Mouse (Mus musculus): ENCODE measurements around the gene Cenpm. TPM values are rescaled to one million over a fixed set of nuclear protein-coding genes. Genes with fewer than 3 reads are reported as not detected.

Cenpm gene
- polyA plus RNA-seq, 1 experiment from 2014 or later = 24.0 TPM

GRCm38 (mm10) chr15:82274593-82274926 lies 30.0 kb upstream of the Cenpm start, which contains the start of gene Sept3:
Gene Sept3 (plus strand): TSS chr15:82274893.
- no peaks in the 10 kb centered on the region for H3K9me3 ChIP-seq (ENCODE audit: control insufficient read depth, low read length)
- no peak for ATAC-seq
- peaks cover 6% of the 10 kb centered on the region for H3K36me3 ChIP-seq (ENCODE audit: control insufficient read depth, insufficient read depth, low read length)
- H3K4me2 ChIP-seq (ENCODE audit: low read length) = peak within 1 kb of the TSS; percentile 67
- H3K4me3 ChIP-seq (ENCODE audit: low read length) = peak within 1 kb of the TSS; percentile 84
- H3K27ac ChIP-seq (ENCODE audit: low read depth, low read length) = peak within 1 kb of the TSS; percentile 96
- 26% methylated on average over 6 of the region's 6 CpGs for WGBS
- H3K4me1 ChIP-seq (ENCODE audit: control insufficient read depth, insufficient read depth, low read depth, low read length) = peaks cover 31% of the 10 kb centered on the region
- peak within 1 kb of the TSS; percentile 92 for H3K9ac ChIP-seq (ENCODE audit: low read depth, low read length)
- no peaks in the 10 kb centered on the region for H3K27me3 ChIP-seq (replicated peaks; ENCODE audit: control insufficient read depth, insufficient read depth, low read length)

DNA sequence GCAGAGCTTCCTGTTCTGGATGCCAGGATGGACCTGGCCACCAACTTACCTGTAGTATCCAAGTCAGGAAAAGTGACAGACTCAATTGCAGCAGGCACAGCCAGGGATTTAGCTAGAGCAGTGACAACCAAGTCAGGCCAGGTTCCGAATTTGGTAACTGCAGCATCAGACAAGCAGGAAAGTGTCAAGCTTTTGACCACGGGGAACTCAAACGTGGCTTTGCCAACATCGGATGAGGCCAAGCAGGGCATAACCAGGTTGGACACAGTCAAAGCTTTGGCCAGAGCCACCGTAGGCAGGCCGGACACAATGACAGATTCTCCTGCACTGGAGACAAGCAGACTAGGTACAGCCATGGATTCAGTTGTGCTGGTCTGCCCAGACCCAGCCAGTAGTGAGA lies 27.7 kb upstream of the Cenpm start:
- Histone ChIP-seq H3K9me3 (ENCODE audit: control insufficient read depth, low read length) (no peaks in the 10 kb centered on the region), H3K9ac (ENCODE audit: low read depth, low read length) (no peak overlapping the region), H3K4me1 (ENCODE audit: control insufficient read depth, insufficient read depth, low read depth, low read length) (peaks cover 26% of the 10 kb centered on the region), H3K4me3 (ENCODE audit: low read length) (no peak overlapping the region), H3K36me3 (ENCODE audit: control insufficient read depth, insufficient read depth, low read length) (no peaks in the 10 kb centered on the region), H3K4me2 (ENCODE audit: low read length) (no peak overlapping the region), H3K27ac (ENCODE audit: low read depth, low read length) (no peak overlapping the region), H3K27me3 (replicated peaks; ENCODE audit: control insufficient read depth, insufficient read depth, low read length) (no peaks in the 10 kb centered on the region)
- WGBS = 77% methylated on average over 6 of the region's 6 CpGs
- ATAC-seq = no peak

DNA sequence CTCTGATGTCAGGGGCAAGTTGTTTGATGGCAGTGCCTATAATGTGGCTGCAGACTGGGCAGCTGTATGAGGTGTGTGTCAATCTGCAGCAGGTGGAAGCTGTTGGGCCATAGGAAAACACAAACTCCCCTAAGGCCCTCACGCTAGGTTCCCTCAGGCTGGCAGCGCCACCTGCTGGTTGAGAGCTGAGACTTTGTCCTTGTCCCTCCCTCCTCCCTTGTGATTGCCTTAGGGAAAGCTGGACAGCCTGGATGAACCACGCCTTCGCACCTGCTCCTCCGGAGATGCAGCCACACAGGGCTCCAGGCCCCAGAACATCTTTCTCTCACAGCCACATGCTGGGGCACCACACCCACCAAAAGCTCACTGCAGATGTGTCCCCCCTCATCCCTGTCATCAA lies 26.7 kb upstream of the Cenpm start:
- H3K27ac ChIP-seq (ENCODE audit: low read depth, low read length) = no peak overlapping the region

DNA sequence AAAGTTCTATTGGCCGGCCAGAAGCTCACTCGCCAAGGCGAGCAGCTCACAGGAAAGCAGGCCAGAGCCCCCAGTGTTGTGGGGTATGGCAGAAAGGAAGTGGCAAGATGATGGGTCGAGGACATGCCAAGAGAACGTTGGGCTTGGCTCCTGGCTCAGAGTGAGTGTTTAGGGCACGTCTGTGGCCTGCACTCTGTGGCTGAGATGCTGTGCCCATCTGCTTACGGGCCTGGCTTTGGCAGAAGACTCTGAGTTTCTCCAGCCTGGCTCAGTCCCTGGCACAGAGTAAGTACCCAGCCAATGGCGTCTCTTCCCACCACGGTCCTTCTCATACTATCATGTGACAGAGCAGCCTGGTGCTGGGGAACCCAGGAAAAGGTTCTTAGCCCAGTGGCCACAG lies 24.2 kb upstream of the Cenpm start:
- no peak overlapping the region for H3K4me2 ChIP-seq (ENCODE audit: low read length)
- no peaks in the 10 kb centered on the region for H3K27me3 ChIP-seq (replicated peaks; ENCODE audit: control insufficient read depth, insufficient read depth, low read length)
- 0 out of 2 replicates have a peak, but pooled peaks have one; percentile 31 for ATAC-seq
- H3K4me3 ChIP-seq (ENCODE audit: low read length) = no peak overlapping the region
- H3K4me1 ChIP-seq (ENCODE audit: control insufficient read depth, insufficient read depth, low read depth, low read length) = peaks cover 15% of the 10 kb centered on the region
- H3K27ac ChIP-seq (ENCODE audit: low read depth, low read length) = peak overlapping the region; percentile 51; the same call in 1 of the 2 replicates
- no peaks in the 10 kb centered on the region for H3K9me3 ChIP-seq (ENCODE audit: control insufficient read depth, low read length)
- no peak overlapping the region for H3K9ac ChIP-seq (ENCODE audit: low read depth, low read length)
- WGBS = 68% methylated on average over 9 of the region's 9 CpGs
- H3K36me3 ChIP-seq (ENCODE audit: control insufficient read depth, insufficient read depth, low read length) = no peaks in the 10 kb centered on the region

More for the DNA sequence above, 26.7 kb upstream of the Cenpm start:
- Histone ChIP-seq H3K4me2 (ENCODE audit: low read length) (no peak overlapping the region), H3K9ac (ENCODE audit: low read depth, low read length) (no peak overlapping the region), H3K36me3 (ENCODE audit: control insufficient read depth, insufficient read depth, low read length) (no peaks in the 10 kb centered on the region), H3K4me1 (ENCODE audit: control insufficient read depth, insufficient read depth, low read depth, low read length) (peaks cover 15% of the 10 kb centered on the region), H3K4me3 (ENCODE audit: low read length) (no peak overlapping the region), H3K9me3 (ENCODE audit: control insufficient read depth, low read length) (no peaks in the 10 kb centered on the region), H3K27me3 (replicated peaks; ENCODE audit: control insufficient read depth, insufficient read depth, low read length) (no peaks in the 10 kb centered on the region)
- WGBS = 1% methylated on average over 5 of the region's 5 CpGs
- no peak for ATAC-seq

DNA sequence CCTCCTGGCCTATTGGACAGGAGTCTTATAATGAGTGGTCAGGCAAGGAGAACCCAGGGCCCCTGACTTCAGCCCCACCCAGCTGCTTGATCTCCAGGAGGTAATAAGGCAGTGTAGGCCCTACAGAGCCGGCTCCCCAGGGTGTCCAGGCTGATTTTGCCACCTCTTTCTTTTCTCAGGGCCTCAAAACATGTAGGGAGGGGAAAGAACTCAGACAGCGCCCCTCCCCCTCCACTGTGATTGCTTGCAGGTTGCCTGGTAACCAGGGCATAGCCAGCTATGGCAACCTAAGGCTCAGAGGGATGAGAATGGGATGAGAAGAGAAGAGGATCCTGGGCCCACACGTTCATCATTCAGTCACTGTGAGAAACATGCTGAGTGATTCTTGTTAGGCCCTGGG lies 23.6 kb upstream of the Cenpm start:
- Histone ChIP-seq H3K4me2 (ENCODE audit: low read length) (no peak overlapping the region), H3K9me3 (ENCODE audit: control insufficient read depth, low read length) (no peaks in the 10 kb centered on the region), H3K27me3 (replicated peaks; ENCODE audit: control insufficient read depth, insufficient read depth, low read length) (no peaks in the 10 kb centered on the region), H3K36me3 (ENCODE audit: control insufficient read depth, insufficient read depth, low read length) (no peaks in the 10 kb centered on the region), H3K9ac (ENCODE audit: low read depth, low read length) (no peak overlapping the region), H3K4me3 (ENCODE audit: low read length) (no peak overlapping the region), H3K4me1 (ENCODE audit: control insufficient read depth, insufficient read depth, low read depth, low read length) (peaks cover 15% of the 10 kb centered on the region), H3K27ac (ENCODE audit: low read depth, low read length) (no peak overlapping the region)
- no peak for ATAC-seq
- WGBS = 4% methylated on average over 3 of the region's 3 CpGs

DNA sequence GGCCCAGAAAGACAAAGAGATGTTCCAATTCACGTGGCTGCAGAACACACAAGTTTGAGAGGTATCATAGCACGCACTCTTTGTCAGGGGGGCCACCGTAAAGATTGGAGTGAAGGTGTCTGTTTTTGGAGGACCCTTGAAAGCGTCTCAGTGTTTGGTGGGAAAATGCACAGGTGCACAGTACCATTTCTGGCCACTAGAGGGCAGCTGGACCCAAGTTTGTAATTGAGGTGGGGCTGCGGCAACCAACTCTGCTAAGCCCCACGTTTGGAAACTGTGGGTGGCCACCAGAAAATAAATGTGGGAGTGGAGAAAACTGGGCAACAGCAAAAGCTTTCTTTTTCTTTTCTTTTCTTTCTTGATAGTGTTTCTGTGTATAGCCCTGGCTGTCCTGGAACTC lies 21.8 kb upstream of the Cenpm start:
- H3K4me1 ChIP-seq (ENCODE audit: control insufficient read depth, insufficient read depth, low read depth, low read length) = peaks cover 14% of the 10 kb centered on the region
- ATAC-seq = no peak
- H3K4me3 ChIP-seq (ENCODE audit: low read length) = no peak overlapping the region
- 12% methylated on average over 6 of the region's 6 CpGs for WGBS
- H3K27ac ChIP-seq (ENCODE audit: low read depth, low read length) = no peak overlapping the region
- no peaks in the 10 kb centered on the region for H3K9me3 ChIP-seq (ENCODE audit: control insufficient read depth, low read length)
- H3K27me3 ChIP-seq (replicated peaks; ENCODE audit: control insufficient read depth, insufficient read depth, low read length) = no peaks in the 10 kb centered on the region
- H3K9ac ChIP-seq (ENCODE audit: low read depth, low read length) = no peak overlapping the region
- no peak overlapping the region for H3K4me2 ChIP-seq (ENCODE audit: low read length)
- H3K36me3 ChIP-seq (ENCODE audit: control insufficient read depth, insufficient read depth, low read length) = no peaks in the 10 kb centered on the region

GRCm38 (mm10) chr15:82259510-82259909 lies 15.0 kb upstream of the Cenpm start:
- whole genome bisulfite sequencing = 18% methylated on average over 16 of the region's 16 CpGs
- no peak overlapping the region for H3K9ac ChIP-seq (ENCODE audit: low read depth, low read length)
- no peaks in the 10 kb centered on the region for H3K27me3 ChIP-seq (replicated peaks; ENCODE audit: control insufficient read depth, insufficient read depth, low read length)
- H3K4me3 ChIP-seq (ENCODE audit: low read length) = no peak overlapping the region
- peaks cover 25% of the 10 kb centered on the region for H3K4me1 ChIP-seq (ENCODE audit: control insufficient read depth, insufficient read depth, low read depth, low read length)
- no peaks in the 10 kb centered on the region for H3K9me3 ChIP-seq (ENCODE audit: control insufficient read depth, low read length)
- no peak for ATAC-seq
- H3K4me2 ChIP-seq (ENCODE audit: low read length) = no peak overlapping the region
- H3K36me3 ChIP-seq (ENCODE audit: control insufficient read depth, insufficient read depth, low read length) = no peaks in the 10 kb centered on the region
- no peak overlapping the region for H3K27ac ChIP-seq (ENCODE audit: low read depth, low read length)

- H3K27me3 ChIP-seq (replicated peaks; ENCODE audit: control insufficient read depth, insufficient read depth, low read length) = no peaks in the 10 kb centered on the region
- H3K27ac ChIP-seq (ENCODE audit: low read depth, low read length) = peak overlapping the region; percentile 90
- no peaks in the 10 kb centered on the region for H3K9me3 ChIP-seq (ENCODE audit: control insufficient read depth, low read length)
- H3K4me2 ChIP-seq (ENCODE audit: low read length) = peak overlapping the region; percentile 59
- 7% methylated on average over 10 of the region's 10 CpGs for WGBS
- H3K9ac ChIP-seq (ENCODE audit: low read depth, low read length) = peak overlapping the region; percentile 74
- ATAC-seq = peak; percentile 95
- no peaks in the 10 kb centered on the region for H3K36me3 ChIP-seq (ENCODE audit: control insufficient read depth, insufficient read depth, low read length)
- peaks cover 22% of the 10 kb centered on the region for H3K4me1 ChIP-seq (ENCODE audit: control insufficient read depth, insufficient read depth, low read depth, low read length)
- peak overlapping the region; percentile 58 for H3K4me3 ChIP-seq (ENCODE audit: low read length)
Measured at GRCm38 (mm10) chr15:82255944-82256383, 11.4 kb upstream of the Cenpm start.

DNA sequence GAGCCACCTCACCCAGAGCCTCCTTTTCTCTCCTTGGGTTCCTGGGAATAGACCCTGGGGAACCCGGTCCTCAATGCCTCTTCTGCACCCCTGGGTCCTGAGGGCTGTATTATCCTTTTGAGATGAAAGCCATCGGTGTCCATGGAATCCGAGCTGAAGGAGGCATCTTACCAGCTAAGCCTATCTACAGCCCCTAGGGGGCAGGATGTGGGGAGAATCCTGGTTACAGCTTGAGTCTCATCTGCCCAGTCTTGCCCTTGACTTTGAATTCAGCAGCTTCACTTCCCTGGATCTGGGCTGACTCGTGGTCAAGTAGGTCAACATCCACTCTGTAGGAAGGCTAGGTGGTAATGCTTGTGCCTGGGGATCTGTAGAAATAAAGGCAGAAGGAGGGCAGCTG lies 10.7 kb upstream of the Cenpm start:
- H3K36me3 ChIP-seq (ENCODE audit: control insufficient read depth, insufficient read depth, low read length) = no peaks in the 10 kb centered on the region
- no peak overlapping the region; the same call in 1 of the 2 replicates for H3K4me3 ChIP-seq (ENCODE audit: low read length)
- ATAC-seq = no peak
- WGBS = 39% methylated on average over 4 of the region's 4 CpGs
- peak overlapping the region; percentile 74; the same call in 1 of the 2 replicates for H3K9ac ChIP-seq (ENCODE audit: low read depth, low read length)
- peak overlapping the region; percentile 59 for H3K4me2 ChIP-seq (ENCODE audit: low read length)
- peak overlapping the region; percentile 90 for H3K27ac ChIP-seq (ENCODE audit: low read depth, low read length)
- no peaks in the 10 kb centered on the region for H3K9me3 ChIP-seq (ENCODE audit: control insufficient read depth, low read length)
- peaks cover 22% of the 10 kb centered on the region for H3K4me1 ChIP-seq (ENCODE audit: control insufficient read depth, insufficient read depth, low read depth, low read length)
- no peaks in the 10 kb centered on the region for H3K27me3 ChIP-seq (replicated peaks; ENCODE audit: control insufficient read depth, insufficient read depth, low read length)

DNA sequence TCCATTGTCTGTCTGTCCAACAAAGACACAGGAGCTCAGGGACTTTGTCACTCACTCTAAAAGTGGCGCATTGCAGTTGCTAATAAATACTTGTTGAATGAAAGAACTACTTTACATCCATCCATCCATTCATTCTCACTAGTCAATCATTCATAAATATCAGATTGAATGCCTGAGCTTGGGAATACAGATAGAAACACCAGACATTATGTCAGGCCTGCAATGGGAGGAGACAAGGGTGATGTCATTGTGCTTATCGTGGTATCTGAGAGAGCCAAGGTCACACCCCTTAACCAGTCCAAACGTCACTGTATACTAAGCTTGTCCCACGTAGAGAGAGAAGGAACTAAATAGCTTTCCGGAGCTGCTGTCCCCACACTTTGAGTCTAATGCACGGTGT lies 7.5 kb upstream of the Cenpm start, which contains the start of gene 1500009C09Rik:
TSS of gene 1500009C09Rik (plus strand) at position 301 of the 400 bp plus-strand sequence.
- H3K9ac ChIP-seq (ENCODE audit: low read depth, low read length) = no peak within 1 kb of the TSS
- no peak for ATAC-seq
- H3K27ac ChIP-seq (ENCODE audit: low read depth, low read length) = no peak within 1 kb of the TSS
- 91% methylated on average over 6 of the region's 6 CpGs for WGBS
- H3K9me3 ChIP-seq (ENCODE audit: control insufficient read depth, low read length) = no peaks in the 10 kb centered on the region
- H3K27me3 ChIP-seq (replicated peaks; ENCODE audit: control insufficient read depth, insufficient read depth, low read length) = no peaks in the 10 kb centered on the region
- H3K4me3 ChIP-seq (ENCODE audit: low read length) = no peak within 1 kb of the TSS
- H3K4me1 ChIP-seq (ENCODE audit: control insufficient read depth, insufficient read depth, low read depth, low read length) = peaks cover 16% of the 10 kb centered on the region
- H3K4me2 ChIP-seq (ENCODE audit: low read length) = no peak within 1 kb of the TSS
- H3K36me3 ChIP-seq (ENCODE audit: control insufficient read depth, insufficient read depth, low read length) = no peaks in the 10 kb centered on the region
